Mouse (Mus musculus) liver, embryonic 14.5 days (tissue): ENCODE data around the gene Commd1. TPM values are rescaled to one million over a fixed set of nuclear protein-coding genes. Genes with fewer than 3 reads are reported as not detected.

Experiments used
- ATAC-seq: fragments of 200-750 bp; cut with Nextera tagmentation; 2 replicates; pipeline ENCODE4 v1.8.0; 2017; ENCODE audit warnings: moderate number of reproducible peaks, mild to moderate bottlenecking, moderate library complexity; ENCODE audit not compliant: insufficient read depth
- DNase-seq, 3 experiments: peaks; one replicate each; pipeline ENCODE4 v3.0.0-alpha.2; 2012 to 2013; ENCODE audit warnings: low read depth in 3 of 3, low spot score in 3 of 3
- H3K27ac ChIP-seq: fragments of 300-500 bp; sonication (generic); 2 replicates; pipeline ENCODE4 v1.5.1; 2014; ENCODE audit warnings: moderate library complexity, mild to moderate bottlenecking, control low read depth, inconsistent platforms
- H3K27me3 ChIP-seq: fragments of 300-500 bp; sonication (generic); 2 replicates; pipeline ENCODE4 v1.6.1; 2014; ENCODE audit warnings: mild to moderate bottlenecking, low read length, moderate library complexity; ENCODE audit not compliant: control insufficient read depth, insufficient read depth
- H3K36me3 ChIP-seq: fragments of 300-500 bp; sonication (generic); replicated peaks from 2 replicates; pipeline ENCODE4 v1.6.1; 2014; ENCODE audit warnings: low read depth; ENCODE audit not compliant: control insufficient read depth, insufficient read depth
- H3K4me1 ChIP-seq, 2 experiments: fragments of 200-500 bp in 1 of 2; fragments of 300-500 bp in 1 of 2; sonication (generic) in 1 of 2; replicated peaks; 2 replicates each; pipeline ENCODE4 v1.6.1; 2012 to 2014; ENCODE audit warnings: antibody characterized with exemption in 1 of 2, inconsistent platforms in 1 of 2, low read length in 1 of 2; ENCODE audit not compliant: control insufficient read depth in 2 of 2, insufficient read depth in 2 of 2
- H3K4me2 ChIP-seq: fragments of 300-500 bp; sonication (generic); 2 replicates; pipeline ENCODE4 v1.6.1; 2014; ENCODE audit warnings: low read depth, mild to moderate bottlenecking, control low read depth, moderate library complexity
- H3K4me3 ChIP-seq, 2 experiments: fragments of 200-500 bp in 1 of 2; fragments of 300-500 bp in 1 of 2; sonication (generic) in 1 of 2; 2 replicates each; pipeline ENCODE4 v1.5.1; 2012 to 2014; ENCODE audit warnings: low read depth in 2 of 2, low read length in 2 of 2, mild to moderate bottlenecking in 2 of 2, control low read depth in 1 of 2, inconsistent platforms in 1 of 2, moderate library complexity in 1 of 2; ENCODE audit not compliant: insufficient read depth in 1 of 2
- H3K9ac ChIP-seq: fragments of 300-500 bp; sonication (generic); replicated peaks from 2 replicates; pipeline ENCODE4 v1.6.1; 2014; ENCODE audit warnings: mild to moderate bottlenecking, control low read depth, moderate library complexity
- H3K9me3 ChIP-seq: fragments of 300-500 bp; sonication (generic); 2 replicates; pipeline ENCODE4 v1.6.1; 2016; ENCODE audit warnings: low read length, mixed read lengths; ENCODE audit not compliant: control insufficient read depth
- CTCF ChIP-seq: IDR thresholded peaks from 2 replicates; pipeline ENCODE4 v1.5.1; 2016; ENCODE audit warnings: antibody characterized with exemption, low read depth, control low read depth
- EP300 ChIP-seq: IDR thresholded peaks from 2 replicates; pipeline ENCODE4 v1.6.1; 2016; ENCODE audit warnings: antibody characterized with exemption, low read depth
- WGBS: fragments of 180-500 bp; shearing (Covaris S2); extraction: QIAGEN DNeasy Blood & Tissue Kit; methylation state at CpG from one replicate; pipeline ENCODE4 v1.1.7; 2014; ENCODE audit not compliant: insufficient replicate concordance; 5-methylcytosine and 5-hydroxymethylcytosine counted together
- polyA plus RNA-seq, 2 experiments: library from polyadenylated mRNA; depleted of rRNA in 1 of 2; stranded (reverse) in 1 of 2; unstranded in 1 of 2; fragments of >200 nt; fragmentation: Nextera tagmentation in 1 of 2; extraction: Ambion mirVana in 1 of 2; gene quantifications; 2 replicates each; pipeline versions ENCODE4 v1.2.1 to v1.2.3; 2012 to 2014

Commd1 gene
- polyA plus RNA-seq, 2 experiments: 35.6 to 203 TPM

- Histone ChIP-seq H3K9ac (no peak overlapping the region), H3K9me3 (no peaks in the 10 kb centered on the region), H3K4me3 (no peak overlapping the region), H3K4me1 (peaks cover 0 to 14% of the 10 kb centered on the region in 2 experiments; a peak in 3 of 4 replicates), H3K4me2 (no peak overlapping the region), H3K36me3 (no peaks in the 10 kb centered on the region), H3K27ac (no peak overlapping the region), H3K27me3 (no peaks in the 10 kb centered on the region)
- no peak for TF ChIP-seq CTCF
- no peak for TF ChIP-seq EP300
- DNase-seq (no peak), ATAC-seq (no peak)
- 72% methylated on average over 8 of the region's 8 CpGs for WGBS
Measured at GRCm38 (mm10) chr11:22868582-22868981, 113.6 kb downstream of the Commd1 start.

GRCm38 (mm10) chr11:22867691-22868090, 114.5 kb downstream of the Commd1 start:
- 65% methylated on average over 5 of the region's 5 CpGs for WGBS
- H3K9ac ChIP-seq: no peak overlapping the region
- DNase-seq (no peak), ATAC-seq (no peak)
- H3K4me2 ChIP-seq: no peak overlapping the region
- peaks cover 0 to 14% of the 10 kb centered on the region in 2 experiments; a peak in 3 of 4 replicates for H3K4me1 ChIP-seq
- no peak overlapping the region for H3K27ac ChIP-seq
- no peaks in the 10 kb centered on the region for H3K9me3 ChIP-seq
- TF ChIP-seq CTCF: no peak
- TF ChIP-seq EP300: no peak
- no peak overlapping the region for H3K4me3 ChIP-seq
- no peaks in the 10 kb centered on the region for H3K36me3 ChIP-seq
- H3K27me3 ChIP-seq: no peaks in the 10 kb centered on the region

DNA sequence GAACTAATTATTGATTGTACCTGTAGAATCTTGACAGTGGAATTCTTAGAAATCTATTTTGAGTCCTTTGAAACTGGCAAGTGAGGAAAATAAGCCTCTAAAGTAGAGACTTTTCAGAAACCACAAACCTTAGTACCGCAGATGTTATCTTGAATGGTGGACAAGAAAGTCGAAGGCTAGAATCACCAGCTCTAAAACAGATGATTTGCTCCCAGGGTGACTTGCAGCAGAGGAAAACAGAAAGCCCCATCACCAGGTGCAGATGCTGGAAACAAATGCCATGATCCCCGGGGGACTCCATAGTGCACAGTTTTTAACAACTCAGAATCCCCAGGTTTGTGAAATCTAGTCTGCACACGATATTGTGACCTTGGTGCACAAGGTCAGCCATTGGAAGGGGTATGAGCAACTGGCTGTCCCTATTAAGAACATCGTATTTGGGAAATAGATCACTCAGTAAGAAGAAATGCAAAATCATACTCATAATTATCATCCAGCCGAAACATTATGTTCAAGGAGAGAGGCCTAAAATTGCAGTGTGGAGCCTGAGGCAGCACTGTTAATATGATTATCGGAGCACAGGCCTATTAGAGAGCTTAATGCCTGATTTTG, 116.4 kb downstream of the Commd1 start:
- no peaks in the 10 kb centered on the region for H3K27me3 ChIP-seq
- no peak overlapping the region for H3K4me3 ChIP-seq
- WGBS: 57% methylated on average over 7 of the region's 7 CpGs
- H3K4me1 ChIP-seq: peaks cover 0 to 3% of the 10 kb centered on the region in 2 experiments; a peak in 2 of 4 replicates
- ATAC-seq (no peak), DNase-seq (no peak)
- no peaks in the 10 kb centered on the region for H3K36me3 ChIP-seq
- TF ChIP-seq EP300 (no peak), CTCF (no peak)
- no peaks in the 10 kb centered on the region for H3K9me3 ChIP-seq
- H3K9ac ChIP-seq: no peak overlapping the region
- no peak overlapping the region for H3K27ac ChIP-seq
- H3K4me2 ChIP-seq: no peak overlapping the region

DNA sequence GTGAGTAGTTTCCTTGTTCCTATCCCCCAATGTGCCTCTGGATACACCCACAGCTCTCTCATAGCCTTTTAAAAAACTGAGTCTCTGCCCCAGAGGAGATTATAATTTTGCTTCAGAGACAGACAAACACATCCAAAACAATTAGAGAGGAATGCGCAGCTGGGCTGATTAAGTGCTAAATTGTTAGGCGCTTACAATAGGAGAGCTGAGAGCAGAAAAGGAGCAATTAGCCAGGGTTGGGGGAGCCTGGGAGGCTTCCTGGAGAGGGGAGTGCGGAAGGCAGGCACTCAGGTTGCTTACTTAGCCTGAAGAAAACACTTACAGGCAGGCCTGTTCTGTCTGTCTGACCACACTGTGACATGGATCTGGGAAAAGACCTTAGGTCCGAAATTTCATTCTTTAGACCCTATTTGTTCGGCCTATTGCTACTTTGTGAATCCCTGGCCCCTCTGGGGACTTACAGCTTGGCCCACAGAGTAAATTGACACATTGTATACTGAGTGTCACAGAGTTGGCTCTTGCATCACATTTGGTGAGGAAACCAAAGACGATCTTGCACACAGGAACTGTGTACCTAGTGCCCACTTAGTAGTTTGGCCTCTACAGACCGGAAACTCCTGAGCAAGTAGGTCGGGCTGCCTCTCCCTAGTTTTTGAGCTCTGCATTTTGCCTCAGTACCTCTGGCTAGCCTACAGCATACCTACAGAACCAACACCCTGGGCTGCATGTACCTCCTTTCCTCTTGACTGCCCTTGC, 117.7 kb downstream of the Commd1 start:
- H3K27me3 ChIP-seq: no peaks in the 10 kb centered on the region
- H3K4me1 ChIP-seq: peaks cover 0 to 6% of the 10 kb centered on the region in 2 experiments; a peak in 2 of 4 replicates
- H3K9ac ChIP-seq: no peak overlapping the region
- H3K27ac ChIP-seq: no peak overlapping the region
- H3K36me3 ChIP-seq: no peaks in the 10 kb centered on the region
- WGBS: 70% methylated on average over 8 of the region's 8 CpGs
- H3K9me3 ChIP-seq: no peaks in the 10 kb centered on the region
- DNase-seq: no peak
- ATAC-seq: no peak
- TF ChIP-seq EP300 (no peak), CTCF (no peak)
- no peak overlapping the region for H3K4me3 ChIP-seq
- no peak overlapping the region for H3K4me2 ChIP-seq

- Histone ChIP-seq H3K27ac (no peak overlapping the region), H3K27me3 (no peaks in the 10 kb centered on the region), H3K4me1 (peaks cover under 1 to 6% of the 10 kb centered on the region in 2 experiments), H3K9me3 (no peaks in the 10 kb centered on the region), H3K9ac (no peak overlapping the region), H3K4me3 (no peak overlapping the region), H3K36me3 (no peaks in the 10 kb centered on the region), H3K4me2 (no peak overlapping the region)
- 60% methylated on average over 4 of the region's 4 CpGs for WGBS
- ATAC-seq: no peak
- no peak for DNase-seq
- TF ChIP-seq CTCF (no peak), EP300 (no peak)
Measured at GRCm38 (mm10) chr11:22863581-22863980, 118.6 kb downstream of the Commd1 start.
